Comparison of ENCODE assay signal across 21 mouse cellular contexts in the genomic region with DNA sequence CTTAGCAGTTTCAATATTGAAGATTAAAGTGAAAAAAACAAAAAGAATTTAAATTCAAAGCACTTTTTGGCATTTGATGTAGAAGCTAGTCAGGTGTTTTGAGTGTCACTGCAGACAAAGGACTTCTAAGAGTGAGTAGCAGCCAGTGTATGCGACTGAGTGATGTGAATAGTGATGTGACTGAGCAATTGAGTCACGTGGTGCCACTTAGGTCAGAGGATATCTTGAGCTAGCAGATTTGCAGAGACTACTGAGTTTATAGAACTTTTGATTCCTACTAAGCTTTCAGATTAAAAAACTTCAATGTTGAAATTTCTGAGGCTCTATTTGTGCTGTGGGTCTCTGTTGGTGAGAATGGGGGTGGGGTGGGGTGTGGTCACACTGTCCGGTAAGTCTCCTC. TPM values are rescaled to one million over a fixed set of nuclear protein-coding genes. Genes with fewer than 3 reads are reported as not detected.
"Had no signal": no experiment of that assay in that cellular context is flagged by ENCODE, and none has a peak within 500 bp of the region (broad histone marks: within the 10 kb centered on the region; RNA-seq: fewer than 3 reads in every experiment).

No protein-coding gene starts in this region.

- H3K9me3 ChIP-seq: midbrain, embryonic 10.5 days; midbrain, embryonic 13.5 days; midbrain, embryonic 15.5 days; neural tube, embryonic 12.5 days; stomach, embryonic 15.5 days had no signal

- H3K9ac ChIP-seq: liver, embryonic 14.5 days; lung, embryonic 14.5 days; midbrain, embryonic 13.5 days; midbrain, embryonic 15.5 days; neural tube, embryonic 12.5 days; stomach, embryonic 15.5 days had no signal

- DNase-seq: lung, adult 18-20 months; lung, embryonic 14.5 days; lung, postnatal 10 days; lung, postnatal 36 days; right cerebral cortex, postnatal 14 days; thymus, adult 2 months; thymus, postnatal 25 days; thymus, postnatal 4 days had no signal

- H3K27ac ChIP-seq: liver, embryonic 14.5 days; midbrain, embryonic 10.5 days; midbrain, embryonic 13.5 days; midbrain, embryonic 15.5 days; neural tube, embryonic 12.5 days; stomach, embryonic 15.5 days; stomach, postnatal 0 days had no signal

- H3K4me3 ChIP-seq: midbrain, embryonic 10.5 days; midbrain, embryonic 13.5 days; midbrain, embryonic 15.5 days; neural tube, embryonic 12.5 days; stomach, embryonic 15.5 days had no signal

- H3K27me3 ChIP-seq: midbrain, embryonic 13.5 days; midbrain, embryonic 15.5 days; neural tube, embryonic 12.5 days; stomach, embryonic 15.5 days had no signal

- H3K4me1 ChIP-seq: midbrain, embryonic 10.5 days; midbrain, embryonic 13.5 days; midbrain, embryonic 15.5 days; neural tube, embryonic 12.5 days; stomach, embryonic 15.5 days had no signal

- H3K36me3 ChIP-seq: midbrain, embryonic 10.5 days; midbrain, embryonic 13.5 days; midbrain, embryonic 15.5 days; neural tube, embryonic 12.5 days; stomach, embryonic 15.5 days had no signal

- H3K4me2 ChIP-seq: lung, embryonic 14.5 days; midbrain, embryonic 13.5 days; midbrain, embryonic 15.5 days; neural tube, embryonic 12.5 days; stomach, embryonic 15.5 days had no signal

RNA-seq across cellular contexts. Expression of a gene that starts 49.8 kb away (rescaled TPM):
- total RNA-seq: megakaryocyte, adult 5-6 weeks; megakaryocyte-erythroid progenitor cell, adult 5-6 weeks; neutrophil, adult 5-6 weeks had no signal
- polyA plus RNA-seq: lung, embryonic 14.5 days; lung, embryonic 16.5 days; midbrain, embryonic 10.5 days; midbrain, embryonic 13.5 days; neural tube, embryonic 12.5 days; neural tube, embryonic 14.5 days; spleen, adult 2 months; stomach, embryonic 15.5 days had no signal
